In genomic region chr11:27160411-27160810, GRCm38 (mm10) we compare ENCODE assay signal across 16 mouse cellular contexts.
"Had no signal": no experiment of that assay in that cellular context is flagged by ENCODE, and none has a peak within 500 bp of the region (broad histone marks: within the 10 kb centered on the region; RNA-seq: fewer than 3 reads in every experiment).

No protein-coding gene starts in this region.

- H3K27me3 ChIP-seq: neural tube, embryonic 13.5 days; neural tube, embryonic 15.5 days; stomach, embryonic 15.5 days had no signal

- H3K4me3 ChIP-seq: neural tube, embryonic 13.5 days; neural tube, embryonic 15.5 days; stomach, embryonic 15.5 days had no signal

- DNase-seq: retina, postnatal 1 day; right cerebral cortex, adult 18-20 months; right cerebral cortex, postnatal 14 days; right cerebral cortex, postnatal 25 days; right cerebral cortex, postnatal 4 days; spleen, adult 18-20 months; thymus, adult 18-20 months; thymus, adult 2 months; thymus, postnatal 14 days; thymus, postnatal 25 days; thymus, postnatal 36 days; thymus, postnatal 4 days had no signal

- H3K4me2 ChIP-seq: neural tube, embryonic 13.5 days; neural tube, embryonic 15.5 days; stomach, embryonic 15.5 days had no signal

- H3K4me1 ChIP-seq: neural tube, embryonic 13.5 days; neural tube, embryonic 15.5 days; stomach, embryonic 15.5 days had no signal

- H3K36me3 ChIP-seq: neural tube, embryonic 13.5 days; neural tube, embryonic 15.5 days; stomach, embryonic 15.5 days had no signal

- H3K9me3 ChIP-seq: neural tube, embryonic 13.5 days; neural tube, embryonic 15.5 days; stomach, embryonic 15.5 days had no signal

- H3K9ac ChIP-seq: neural tube, embryonic 13.5 days; neural tube, embryonic 15.5 days; stomach, embryonic 15.5 days had no signal

- H3K27ac ChIP-seq: neural tube, embryonic 13.5 days; neural tube, embryonic 15.5 days; stomach, embryonic 15.5 days; stomach, postnatal 0 days had no signal
